Mouse (Mus musculus): ENCODE results near the gene Ccdc130. TPM values are rescaled to one million over a fixed set of nuclear protein-coding genes. Genes with fewer than 3 reads are reported as not detected.

Gene Ccdc130
- polyA plus RNA-seq, 1 experiment, result 12.0 TPM

DNA sequence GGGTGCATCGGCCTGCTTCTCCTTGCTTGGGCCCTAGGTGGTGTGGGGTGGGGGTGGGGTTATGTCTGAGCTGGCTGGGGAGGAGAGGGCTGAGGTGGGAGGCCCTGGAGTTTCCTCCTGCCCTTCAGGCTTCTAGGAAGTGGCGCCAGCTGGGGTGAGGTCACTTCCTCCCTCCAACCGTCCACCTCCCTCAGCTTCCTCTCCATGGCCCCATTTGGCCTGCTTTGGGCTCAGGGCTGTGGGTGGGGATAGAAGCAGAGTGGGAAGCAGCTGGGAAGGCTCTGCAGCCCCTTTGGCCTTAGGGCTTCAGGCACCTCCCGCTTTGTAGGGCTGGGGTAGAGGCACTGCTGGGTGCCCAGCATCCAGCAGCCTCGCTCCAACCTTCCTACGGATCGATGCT is 62.4 kb downstream of the Ccdc130 start:
- Histone ChIP-seq H3K4me1 (ENCODE audit: control insufficient read depth, insufficient read depth, low read length) (no peaks in the 10 kb centered on the region; the same call in 1 of the 2 replicates), H3K27ac (ENCODE audit: insufficient read depth, low read length) (peak overlapping the region; percentile 11; the same call in 1 of the 2 replicates), H3K4me3 (ENCODE audit: insufficient read depth, low read length) (no peak overlapping the region)
- no peak for TF ChIP-seq CTCF (IDR thresholded peaks at IDR 0.05; ENCODE audit: borderline replicate concordance, insufficient read depth, low read length)
- TF ChIP-seq POLR2A (IDR thresholded peaks at IDR 0.05; ENCODE audit: low read depth, low read length), result no peak

Other genes starting within 250 kb of the Ccdc130 start
- 0.73 and 0.91 TPM in 2 replicates for gene Palm3, start 248.9 kb downstream of the Ccdc130 start, polyA plus RNA-seq (2011; ENCODE audit: insufficient read length, low read depth, missing spikeins)
- gene Il27ra, start 227.8 kb downstream of the Ccdc130 start, polyA plus RNA-seq (2011; ENCODE audit: insufficient read length, low read depth, missing spikeins), result 1.1 and 1.5 TPM in 2 replicates
- gene Rln3, start 225.4 kb downstream of the Ccdc130 start, polyA plus RNA-seq (2011; ENCODE audit: insufficient read length, low read depth, missing spikeins), result not detected in 2 replicates
- gene Gm10643, start 205.2 kb downstream of the Ccdc130 start, polyA plus RNA-seq (2011; ENCODE audit: insufficient read length, low read depth, missing spikeins), result 1.7 and 2.0 TPM in 2 replicates
- 11.5 and 12.6 TPM in 2 replicates for gene Rfx1, start 203.5 kb downstream of the Ccdc130 start, polyA plus RNA-seq (2011; ENCODE audit: insufficient read length, low read depth, missing spikeins)
- gene Dcaf15, start 165.6 kb downstream of the Ccdc130 start, polyA plus RNA-seq (2011; ENCODE audit: insufficient read length, low read depth, missing spikeins), result 19.7 and 20.4 TPM in 2 replicates
- 3.2 and 5.8 TPM in 2 replicates for gene Podnl1, start 144.4 kb downstream of the Ccdc130 start, polyA plus RNA-seq (2011; ENCODE audit: insufficient read length, low read depth, missing spikeins)
- 17.7 and 20.0 TPM in 2 replicates for gene Cc2d1a, start 122.4 kb downstream of the Ccdc130 start, polyA plus RNA-seq (2011; ENCODE audit: insufficient read length, low read depth, missing spikeins)
- 0.48 and 0.95 TPM in 2 replicates for gene 4930432K21Rik, start 122.4 kb downstream of the Ccdc130 start, polyA plus RNA-seq (2011; ENCODE audit: insufficient read length, low read depth, missing spikeins)
- gene Nanos3, start 85.2 kb downstream of the Ccdc130 start, polyA plus RNA-seq (2011; ENCODE audit: insufficient read length, low read depth, missing spikeins), result not detected in 2 replicates
- 7.3 and 10.9 TPM in 2 replicates for gene Zswim4, start 33.3 kb downstream of the Ccdc130 start, polyA plus RNA-seq (2011; ENCODE audit: insufficient read length, low read depth, missing spikeins)
- gene D8Ertd738e, start 20.7 kb downstream of the Ccdc130 start, polyA plus RNA-seq (2011; ENCODE audit: insufficient read length, low read depth, missing spikeins), result 98.2 and 104 TPM in 2 replicates
- gene Mri1, start 13.1 kb downstream of the Ccdc130 start, polyA plus RNA-seq (2011; ENCODE audit: insufficient read length, low read depth, missing spikeins), result 16.7 and 25.1 TPM in 2 replicates
- gene Cacna1a, start 118.1 kb upstream of the Ccdc130 start, polyA plus RNA-seq (2011; ENCODE audit: insufficient read length, low read depth, missing spikeins), result 7.2 and 8.8 TPM in 2 replicates

All from embryonic fibroblast, embryonic 13.5 days (primary cell).